ENCODE assay signal across 9 mouse cellular contexts in genomic region chr3:65871188-65871603, GRCm38 (mm10).
DNase-seq lines count a peak whose midpoint lies in the region; ATAC-seq and TF ChIP-seq lines count a peak whose summit lies in the region.
"Had no signal": no experiment of that assay in that cellular context is flagged by ENCODE, and none has a peak within 500 bp of the region (broad histone marks: within the 10 kb centered on the region; RNA-seq: fewer than 3 reads in every experiment).

No protein-coding gene starts in this region.

- H3K4me2 ChIP-seq in forebrain, embryonic 13.5 days, result peak overlapping the region; percentile 20
- H3K4me2 ChIP-seq in heart, postnatal 0 days (ENCODE audit: low read depth, low read length), result no peak overlapping the region
- 0 out of 2 replicates have a peak overlapping the region, but pooled peaks have one; percentile 17 for H3K4me2 ChIP-seq in lung, embryonic 15.5 days
- H3K4me2 ChIP-seq: liver, embryonic 15.5 days had no signal

- peak; percentile 94 for DNase-seq in MN1 (ENCODE audit: low spot score)
- peak; percentile 31 for DNase-seq in cerebellum, adult 11 months
- peak; percentile 86 for DNase-seq in heart, postnatal 0 days (ENCODE audit: low spot score)
- peak; percentile 81 for DNase-seq in kidney, postnatal 10 days
- peak; percentile 84 for DNase-seq in ovary, postnatal 36 days (ENCODE audit: low spot score)
- DNase-seq in natural killer cell, adult 2 months (ENCODE audit: low spot score in 2 of 2), result no peak

- peak overlapping the region; percentile 55 for H3K9ac ChIP-seq in forebrain, embryonic 13.5 days
- no peak overlapping the region; the same call in 1 of the 2 replicates for H3K9ac ChIP-seq in heart, postnatal 0 days (replicated peaks; ENCODE audit: low read depth, low read length)
- H3K9ac ChIP-seq in lung, embryonic 15.5 days, result peak overlapping the region; percentile 4; the same call in 1 of the 2 replicates
- H3K9ac ChIP-seq: liver, embryonic 15.5 days had no signal

- no peak for TF ChIP-seq CTCF in heart, postnatal 0 days (IDR thresholded peaks at IDR 0.05; ENCODE audit: low read depth)

- no peak overlapping the region for H3K4me3 ChIP-seq in forebrain, embryonic 13.5 days
- no peak overlapping the region for H3K4me3 ChIP-seq in heart, postnatal 0 days (ENCODE audit: low read depth, low read length)
- no peak overlapping the region for H3K4me3 ChIP-seq in lung, embryonic 15.5 days
- H3K4me3 ChIP-seq: liver, embryonic 15.5 days had no signal

- H3K27ac ChIP-seq in forebrain, embryonic 13.5 days, result no peak overlapping the region
- peak overlapping the region; percentile 91 for H3K27ac ChIP-seq in heart, postnatal 0 days (ENCODE audit: low read depth)
- H3K27ac ChIP-seq in lung, embryonic 15.5 days, result peak overlapping the region; percentile 53
- H3K27ac ChIP-seq: liver, embryonic 15.5 days had no signal

- 6% methylated on average over 12 of the region's 12 CpGs for WGBS in forebrain, embryonic 13.5 days
- 7% methylated on average over 12 of the region's 12 CpGs for WGBS in heart, postnatal 0 days
- 16% methylated on average over 12 of the region's 12 CpGs for WGBS in lung, embryonic 15.5 days

- TF ChIP-seq EP300 in heart, postnatal 0 days (IDR thresholded peaks at IDR 0.05; ENCODE audit: low read depth), result 0 out of 2 replicates have a peak, but pooled peaks have one; percentile 57

- peak; percentile 74 for ATAC-seq in forebrain, embryonic 13.5 days
- peak; percentile 97 for ATAC-seq in heart, postnatal 0 days (ENCODE audit: insufficient read depth, low read depth)
- peak; percentile 80 for ATAC-seq in lung, embryonic 15.5 days (ENCODE audit: borderline replicate concordance, extremely low read depth, low FRiP score, low TSS enrichment)

- no peaks in the 10 kb centered on the region for H3K36me3 ChIP-seq in forebrain, embryonic 13.5 days (ENCODE audit: poor library complexity, severe bottlenecking)
- H3K36me3 ChIP-seq in heart, postnatal 0 days (replicated peaks; ENCODE audit: control insufficient read depth, insufficient read depth, low read length), result no peaks in the 10 kb centered on the region
- no peaks in the 10 kb centered on the region for H3K36me3 ChIP-seq in lung, embryonic 15.5 days
- H3K36me3 ChIP-seq: liver, embryonic 15.5 days had no signal

- no peaks in the 10 kb centered on the region for H3K9me3 ChIP-seq in forebrain, embryonic 13.5 days (replicated peaks)
- no peaks in the 10 kb centered on the region for H3K9me3 ChIP-seq in heart, postnatal 0 days (replicated peaks; ENCODE audit: control insufficient read depth, low read length)
- no peaks in the 10 kb centered on the region for H3K9me3 ChIP-seq in lung, embryonic 15.5 days
- H3K9me3 ChIP-seq: liver, embryonic 15.5 days had no signal

- H3K4me1 ChIP-seq in forebrain, embryonic 13.5 days, result peaks cover 12% of the 10 kb centered on the region
- peaks cover 35% of the 10 kb centered on the region for H3K4me1 ChIP-seq in heart, postnatal 0 days (ENCODE audit: control insufficient read depth, insufficient read depth)
- peaks cover 18% of the 10 kb centered on the region for H3K4me1 ChIP-seq in lung, embryonic 15.5 days
- H3K4me1 ChIP-seq: liver, embryonic 15.5 days had no signal

- H3K27me3 ChIP-seq in forebrain, embryonic 13.5 days, result no peaks in the 10 kb centered on the region
- no peaks in the 10 kb centered on the region for H3K27me3 ChIP-seq in heart, postnatal 0 days (ENCODE audit: control insufficient read depth, insufficient read depth, low read length)
- no peaks in the 10 kb centered on the region for H3K27me3 ChIP-seq in lung, embryonic 15.5 days
- H3K27me3 ChIP-seq: liver, embryonic 15.5 days had no signal

Comparison
In these comparisons a context has a peak if more than half of its experiments do, and no peak if none do; other contexts are left out.
1. DNase-seq: peak in MN1 (single experiment), cerebellum, adult 11 months (single experiment), heart, postnatal 0 days (single experiment), kidney, postnatal 10 days (single experiment) and ovary, postnatal 36 days (single experiment); none in natural killer cell, adult 2 months (0 of 2).
2. Peak in every context shown above with its lines, with median percentiles within 50 percentile points of each other: ATAC-seq.